Mouse (Mus musculus): Measurements from ENCODE around the gene Josd2. TPM values are rescaled to one million over a fixed set of nuclear protein-coding genes. Genes with fewer than 3 reads are reported as not detected.

Josd2 gene
- polyA plus RNA-seq, 1 experiment: 124 TPM

DNA sequence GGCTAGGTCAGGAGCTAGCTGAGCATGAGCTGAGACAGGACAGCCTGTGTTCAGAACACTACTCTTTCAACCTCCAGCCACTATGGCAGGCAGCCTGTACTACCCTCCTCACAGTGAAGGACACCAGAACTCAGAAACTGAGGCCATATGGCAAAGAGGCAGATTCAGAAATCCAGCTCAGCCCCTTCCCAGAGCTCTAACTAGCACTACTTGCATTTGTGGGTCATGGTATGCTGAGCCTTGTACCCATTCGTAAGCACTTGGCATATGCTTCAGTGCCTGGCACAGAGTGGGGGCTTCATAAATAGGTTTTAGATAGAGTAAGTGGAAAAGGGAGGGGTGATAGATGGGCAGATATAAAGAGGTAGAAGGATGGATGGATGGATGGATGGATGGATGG is 27.3 kb upstream of the Josd2 start:
- Histone ChIP-seq H3K27ac (ENCODE audit: insufficient read depth, low read length) (no peak overlapping the region), H3K27me3 (ENCODE audit: control insufficient read depth, insufficient read depth, low read length) (peaks cover 14% of the 10 kb centered on the region), H3K4me3 (ENCODE audit: extremely low read depth, insufficient read depth, insufficient read length) (no peak overlapping the region), H3K4me1 (ENCODE audit: control insufficient read depth, insufficient read depth, insufficient read length) (no peaks in the 10 kb centered on the region), H3K36me3 (ENCODE audit: control insufficient read depth, insufficient read depth, low read length) (no peaks in the 10 kb centered on the region)
- no peak for DNase-seq (ENCODE audit: low read depth in 1 of 2, low spot score in 2 of 2)
- TF ChIP-seq CTCF (IDR thresholded peaks at IDR 0.05; ENCODE audit: extremely low read depth, insufficient read depth, insufficient read length, insufficient replicate concordance) (no peak), POLR2A (IDR thresholded peaks at IDR 0.05; ENCODE audit: low read depth, low read length) (no peak)
- 84% methylated on average over 1 of the region's 1 CpGs for WGBS

- H3K4me3 ChIP-seq (ENCODE audit: extremely low read depth, insufficient read depth, insufficient read length): no peak overlapping the region
- no peak for DNase-seq (ENCODE audit: low read depth in 1 of 2, low spot score in 2 of 2)
- no peak for TF ChIP-seq POLR2A (IDR thresholded peaks at IDR 0.05; ENCODE audit: low read depth, low read length)
- 27% methylated on average over 1 of the region's 1 CpGs for WGBS
- peaks cover 16% of the 10 kb centered on the region for H3K27me3 ChIP-seq (ENCODE audit: control insufficient read depth, insufficient read depth, low read length)
- H3K36me3 ChIP-seq (ENCODE audit: control insufficient read depth, insufficient read depth, low read length): no peaks in the 10 kb centered on the region
- no peaks in the 10 kb centered on the region for H3K4me1 ChIP-seq (ENCODE audit: control insufficient read depth, insufficient read depth, insufficient read length)
- H3K27ac ChIP-seq (ENCODE audit: insufficient read depth, low read length): no peak overlapping the region
Measured at GRCm38 (mm10) chr7:44441180-44441579, 26.6 kb upstream of the Josd2 start.

GRCm38 (mm10) chr7:44441648-44442109 is 26.1 kb upstream of the Josd2 start:
- no peaks in the 10 kb centered on the region for H3K4me1 ChIP-seq (ENCODE audit: control insufficient read depth, insufficient read depth, insufficient read length)
- WGBS: 7% methylated on average over 14 of the region's 14 CpGs
- H3K27ac ChIP-seq (ENCODE audit: insufficient read depth, low read length): no peak overlapping the region
- H3K27me3 ChIP-seq (ENCODE audit: control insufficient read depth, insufficient read depth, low read length): peaks cover 16% of the 10 kb centered on the region
- no peak for DNase-seq (ENCODE audit: low read depth in 1 of 2, low spot score in 2 of 2)
- H3K36me3 ChIP-seq (ENCODE audit: control insufficient read depth, insufficient read depth, low read length): no peaks in the 10 kb centered on the region
- TF ChIP-seq POLR2A (IDR thresholded peaks at IDR 0.05; ENCODE audit: low read depth, low read length): no peak
- TF ChIP-seq CTCF (IDR thresholded peaks at IDR 0.05; ENCODE audit: extremely low read depth, insufficient read depth, insufficient read length, insufficient replicate concordance): no peak
- H3K4me3 ChIP-seq (ENCODE audit: extremely low read depth, insufficient read depth, insufficient read length): no peak overlapping the region

DNA sequence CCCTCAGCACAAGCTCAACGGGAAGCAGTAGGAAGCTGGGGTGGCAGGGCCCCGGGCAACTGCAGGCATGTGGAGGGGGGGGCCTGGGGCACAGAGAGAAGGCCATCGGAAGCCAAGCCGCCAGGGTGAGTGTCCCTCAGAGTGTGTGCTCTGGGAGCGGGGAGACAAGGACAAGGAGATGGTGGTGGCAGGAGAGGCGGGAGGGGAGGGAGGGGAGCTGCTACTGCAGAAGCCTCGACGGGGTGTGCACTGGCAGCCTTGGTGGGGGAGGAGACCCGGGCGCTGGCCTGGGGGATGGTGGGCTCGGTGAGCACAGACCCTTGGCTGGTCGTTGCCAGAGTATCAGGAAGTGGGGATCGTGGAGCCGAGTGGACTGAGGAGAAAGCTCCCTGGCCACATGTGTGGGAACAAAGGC is 25.4 kb upstream of the Josd2 start:
- 7% methylated on average over 14 of the region's 14 CpGs for WGBS
- H3K27me3 ChIP-seq (ENCODE audit: control insufficient read depth, insufficient read depth, low read length): peaks cover 16% of the 10 kb centered on the region
- no peaks in the 10 kb centered on the region for H3K4me1 ChIP-seq (ENCODE audit: control insufficient read depth, insufficient read depth, insufficient read length)
- no peak overlapping the region for H3K27ac ChIP-seq (ENCODE audit: insufficient read depth, low read length)
- no peak for DNase-seq (ENCODE audit: low read depth in 1 of 2, low spot score in 2 of 2)
- TF ChIP-seq CTCF (IDR thresholded peaks at IDR 0.05; ENCODE audit: extremely low read depth, insufficient read depth, insufficient read length, insufficient replicate concordance): no peak
- TF ChIP-seq POLR2A (IDR thresholded peaks at IDR 0.05; ENCODE audit: low read depth, low read length): no peak
- no peaks in the 10 kb centered on the region for H3K36me3 ChIP-seq (ENCODE audit: control insufficient read depth, insufficient read depth, low read length)
- no peak overlapping the region for H3K4me3 ChIP-seq (ENCODE audit: extremely low read depth, insufficient read depth, insufficient read length)

DNA sequence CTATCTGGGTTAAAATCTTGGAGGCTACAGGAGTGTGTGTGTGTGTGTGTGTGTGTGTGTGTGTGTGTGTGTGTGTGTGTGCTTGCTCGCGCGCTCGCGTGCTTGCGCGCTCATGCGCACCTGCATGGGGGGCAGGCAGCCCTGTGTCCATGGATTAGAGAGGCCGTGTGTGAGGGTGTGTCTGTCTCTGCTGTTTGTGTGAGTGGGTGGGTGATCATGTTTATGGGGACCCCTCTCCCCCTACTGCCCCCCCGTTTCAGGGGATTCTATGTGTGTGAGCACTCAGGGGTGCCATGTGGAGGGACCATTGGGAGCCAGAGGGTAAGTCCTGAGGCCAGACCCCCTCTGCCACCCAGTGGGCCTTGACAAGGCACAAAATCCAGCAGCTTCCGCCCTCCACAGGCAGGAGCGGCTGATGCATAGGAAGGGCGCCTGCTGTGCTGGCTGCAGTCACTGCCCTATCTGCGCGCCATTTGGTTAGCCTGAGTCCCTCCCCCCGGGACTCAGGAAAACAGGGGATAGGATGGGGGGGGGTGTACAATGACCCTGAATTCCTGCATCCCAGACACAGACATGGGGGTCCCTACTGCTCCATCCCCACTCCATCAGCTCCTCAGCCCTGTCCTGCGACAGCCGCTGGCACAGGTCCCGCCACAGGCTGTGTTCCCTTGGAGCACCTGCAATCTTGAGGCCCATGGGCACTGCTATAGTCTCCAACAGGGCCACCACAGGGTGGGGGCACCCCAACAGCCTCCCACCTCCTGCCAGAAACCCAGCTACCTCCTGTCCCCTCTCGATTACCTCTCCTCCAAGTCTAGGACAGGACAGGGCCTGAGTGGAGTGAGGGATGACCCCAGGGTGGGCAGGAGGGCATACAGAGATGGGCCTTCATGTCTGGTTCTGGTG is 24.3 kb upstream of the Josd2 start:
- no peak overlapping the region for H3K4me3 ChIP-seq (ENCODE audit: extremely low read depth, insufficient read depth, insufficient read length)
- H3K27me3 ChIP-seq (ENCODE audit: control insufficient read depth, insufficient read depth, low read length): peaks cover 16% of the 10 kb centered on the region
- whole genome bisulfite sequencing: 23% methylated on average over 20 of the region's 20 CpGs
- TF ChIP-seq CTCF (IDR thresholded peaks at IDR 0.05; ENCODE audit: extremely low read depth, insufficient read depth, insufficient read length, insufficient replicate concordance): no peak
- TF ChIP-seq POLR2A (IDR thresholded peaks at IDR 0.05; ENCODE audit: low read depth, low read length): no peak
- no peak for DNase-seq (ENCODE audit: low read depth in 1 of 2, low spot score in 2 of 2)
- no peaks in the 10 kb centered on the region for H3K4me1 ChIP-seq (ENCODE audit: control insufficient read depth, insufficient read depth, insufficient read length)
- no peak overlapping the region for H3K27ac ChIP-seq (ENCODE audit: insufficient read depth, low read length)
- no peaks in the 10 kb centered on the region for H3K36me3 ChIP-seq (ENCODE audit: control insufficient read depth, insufficient read depth, low read length)

- no peak overlapping the region for H3K27ac ChIP-seq (ENCODE audit: insufficient read depth, low read length)
- peaks cover 16% of the 10 kb centered on the region for H3K27me3 ChIP-seq (ENCODE audit: control insufficient read depth, insufficient read depth, low read length)
- no peaks in the 10 kb centered on the region for H3K36me3 ChIP-seq (ENCODE audit: control insufficient read depth, insufficient read depth, low read length)
- no peak for TF ChIP-seq POLR2A (IDR thresholded peaks at IDR 0.05; ENCODE audit: low read depth, low read length)
- TF ChIP-seq CTCF (IDR thresholded peaks at IDR 0.05; ENCODE audit: extremely low read depth, insufficient read depth, insufficient read length, insufficient replicate concordance): no peak
- no peak for DNase-seq (ENCODE audit: low read depth in 1 of 2, low spot score in 2 of 2)
- H3K4me1 ChIP-seq (ENCODE audit: control insufficient read depth, insufficient read depth, insufficient read length): no peaks in the 10 kb centered on the region
- 9% methylated on average over 29 of the region's 29 CpGs for WGBS
- no peak overlapping the region for H3K4me3 ChIP-seq (ENCODE audit: extremely low read depth, insufficient read depth, insufficient read length)
Measured at GRCm38 (mm10) chr7:44444886-44445527, 22.8 kb upstream of the Josd2 start.

GRCm38 (mm10) chr7:44445528-44445923 is 22.3 kb upstream of the Josd2 start:
- no peak overlapping the region for H3K27ac ChIP-seq (ENCODE audit: insufficient read depth, low read length)
- no peaks in the 10 kb centered on the region for H3K36me3 ChIP-seq (ENCODE audit: control insufficient read depth, insufficient read depth, low read length)
- DNase-seq (ENCODE audit: low read depth in 1 of 2, low spot score in 2 of 2): no peak
- H3K4me1 ChIP-seq (ENCODE audit: control insufficient read depth, insufficient read depth, insufficient read length): no peaks in the 10 kb centered on the region
- no peak overlapping the region for H3K4me3 ChIP-seq (ENCODE audit: extremely low read depth, insufficient read depth, insufficient read length)
- TF ChIP-seq CTCF (IDR thresholded peaks at IDR 0.05; ENCODE audit: extremely low read depth, insufficient read depth, insufficient read length, insufficient replicate concordance) (no peak), POLR2A (IDR thresholded peaks at IDR 0.05; ENCODE audit: low read depth, low read length) (no peak)
- peaks cover 16% of the 10 kb centered on the region for H3K27me3 ChIP-seq (ENCODE audit: control insufficient read depth, insufficient read depth, low read length)
- 13% methylated on average over 7 of the region's 7 CpGs for WGBS

Data from spleen, adult 2 months (tissue).